Mouse (Mus musculus) limb, embryonic 12.5 days (tissue): Measurements from ENCODE around the gene Lat2. TPM values are rescaled to one million over a fixed set of nuclear protein-coding genes. Genes with fewer than 3 reads are reported as not detected.
A peak's percentile ranks its signal among the peaks of the same experiment; 100 is the strongest.
"Not testable (repeated sequence)": the region's sequence is repeated elsewhere in the genome, so short reads cannot be mapped to it uniquely, and the experiment has no call there.

ENCODE experiments used
- ATAC-seq: fragments of 200-750 bp; cut with Nextera tagmentation; 2 replicates; pipeline ENCODE4 v1.8.0; 2017; ENCODE audit warnings: low read depth, moderate TSS enrichment; ENCODE audit not compliant: insufficient number of reproducible peaks, insufficient read depth, low FRiP score, low TSS enrichment
- H3K27ac ChIP-seq: fragments of 300-500 bp; sonication (generic); 2 replicates; pipeline ENCODE4 v1.5.1; 2016; ENCODE audit warnings: mild to moderate bottlenecking, moderate library complexity
- H3K27me3 ChIP-seq: fragments of 300-500 bp; sonication (generic); 2 replicates; pipeline ENCODE4 v1.6.1; 2016; ENCODE audit warnings: mild to moderate bottlenecking, moderate library complexity
- H3K36me3 ChIP-seq: fragments of 300-500 bp; sonication (generic); 2 replicates; pipeline ENCODE4 v1.6.1; 2016; ENCODE audit warnings: mild to moderate bottlenecking, moderate library complexity
- H3K4me1 ChIP-seq: fragments of 300-500 bp; sonication (generic); replicated peaks from 2 replicates; pipeline ENCODE4 v1.6.1; 2016
- H3K4me2 ChIP-seq: fragments of 300-500 bp; sonication (generic); 2 replicates; pipeline ENCODE4 v1.6.1; 2016; ENCODE audit warnings: mild to moderate bottlenecking, moderate library complexity
- H3K4me3 ChIP-seq: fragments of 300-500 bp; sonication (generic); replicated peaks from 2 replicates; pipeline ENCODE4 v1.5.1; 2016; ENCODE audit warnings: mild to moderate bottlenecking
- H3K9ac ChIP-seq: fragments of 300-500 bp; sonication (generic); replicated peaks from 2 replicates; pipeline ENCODE4 v1.6.1; 2016; ENCODE audit warnings: mild to moderate bottlenecking, moderate library complexity
- H3K9me3 ChIP-seq: fragments of 300-500 bp; sonication (generic); 2 replicates; pipeline ENCODE4 v1.6.1; 2016; ENCODE audit warnings: mild to moderate bottlenecking, moderate library complexity
- WGBS: fragments of 180-500 bp; shearing (Covaris S2); methylation state at CpG from one replicate; pipeline ENCODE4 v1.1.7; 2016; 5-methylcytosine and 5-hydroxymethylcytosine counted together
- polyA plus RNA-seq: library from polyadenylated mRNA; unstranded; fragments of >200 nt; fragmentation: Nextera tagmentation; extraction: Ambion mirVana; gene quantifications from 2 replicates; pipeline ENCODE4 v1.2.1, GENCODE M21; 2016

Gene Lat2
- polyA plus RNA-seq = 2.8 and 3.9 TPM in 2 replicates

GRCm38 (mm10) chr5:134614802-134615201, at the start of gene Lat2:
Gene Lat2 (minus strand): TSS chr5:134615025.
- Histone ChIP-seq H3K27me3 (no peaks in the 10 kb centered on the region), H3K4me3 (no peak within 1 kb of the TSS), H3K27ac (0 out of 2 replicates have a peak within 1 kb of the TSS, but pooled peaks have one; percentile 29), H3K4me1 (no peaks in the 10 kb centered on the region), H3K36me3 (peaks cover 46% of the 10 kb centered on the region), H3K9me3 (no peaks in the 10 kb centered on the region), H3K9ac (no peak within 1 kb of the TSS), H3K4me2 (no peak within 1 kb of the TSS)
- ATAC-seq = no peak
- WGBS = 80% methylated on average over 7 of the region's 7 CpGs

DNA sequence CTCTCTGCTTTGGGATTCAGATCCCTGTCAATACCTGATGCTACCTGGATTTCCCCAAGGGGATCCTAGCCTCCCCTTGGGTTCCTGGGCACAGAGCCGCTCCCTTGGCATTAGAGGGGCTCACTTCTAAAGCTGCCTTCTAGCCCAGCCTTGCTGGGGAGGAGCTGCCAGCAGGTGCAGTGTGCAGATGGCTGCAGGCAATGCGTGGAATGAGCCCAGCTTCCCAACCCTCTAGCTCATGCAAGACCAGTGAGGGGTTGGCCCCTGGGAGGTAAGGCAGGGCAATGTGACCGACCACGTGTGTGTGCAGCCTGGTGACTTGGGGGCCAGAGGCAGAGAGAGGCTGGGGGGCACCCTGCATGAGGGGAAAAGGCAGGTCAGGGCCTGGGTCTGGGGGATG, 41.9 kb upstream of the Lat2 start:
- no peak overlapping the region for H3K4me3 ChIP-seq
- WGBS = 71% methylated on average over 4 of the region's 4 CpGs
- peaks cover 46% of the 10 kb centered on the region for H3K36me3 ChIP-seq
- no peak for ATAC-seq
- no peaks in the 10 kb centered on the region for H3K9me3 ChIP-seq
- 0 out of 2 replicates have a peak, but pooled peaks cover 3% of the 10 kb centered on the region for H3K4me1 ChIP-seq
- no peak overlapping the region for H3K27ac ChIP-seq
- no peak overlapping the region for H3K4me2 ChIP-seq
- H3K9ac ChIP-seq = no peak overlapping the region
- no peaks in the 10 kb centered on the region for H3K27me3 ChIP-seq

- Histone ChIP-seq H3K9me3 (no peaks in the 10 kb centered on the region), H3K27ac (peak overlapping the region; percentile 13; the same call in 1 of the 2 replicates), H3K4me2 (no peak overlapping the region), H3K9ac (no peak overlapping the region; the same call in 1 of the 2 replicates), H3K4me3 (no peak overlapping the region), H3K27me3 (no peaks in the 10 kb centered on the region), H3K4me1 (0 out of 2 replicates have a peak, but pooled peaks cover 3% of the 10 kb centered on the region), H3K36me3 (peaks cover 5% of the 10 kb centered on the region; the same call in 1 of the 2 replicates)
- WGBS = 29% methylated on average over 7 of the region's 7 CpGs
- no peak for ATAC-seq
These were observed 37.2 kb upstream of the Lat2 start for GRCm38 (mm10) chr5:134652015-134652414.

- Histone ChIP-seq H3K9me3 (no peaks in the 10 kb centered on the region), H3K9ac (no peak overlapping the region), H3K36me3 (no peaks in the 10 kb centered on the region), H3K27ac (no peak overlapping the region), H3K4me1 (0 out of 2 replicates have a peak, but pooled peaks cover 3% of the 10 kb centered on the region), H3K27me3 (no peaks in the 10 kb centered on the region), H3K4me2 (no peak overlapping the region), H3K4me3 (no peak overlapping the region)
- 57% methylated on average over 5 of the region's 5 CpGs for WGBS
- no peak for ATAC-seq
These were observed 36.1 kb upstream of the Lat2 start for GRCm38 (mm10) chr5:134650926-134651325.

DNA sequence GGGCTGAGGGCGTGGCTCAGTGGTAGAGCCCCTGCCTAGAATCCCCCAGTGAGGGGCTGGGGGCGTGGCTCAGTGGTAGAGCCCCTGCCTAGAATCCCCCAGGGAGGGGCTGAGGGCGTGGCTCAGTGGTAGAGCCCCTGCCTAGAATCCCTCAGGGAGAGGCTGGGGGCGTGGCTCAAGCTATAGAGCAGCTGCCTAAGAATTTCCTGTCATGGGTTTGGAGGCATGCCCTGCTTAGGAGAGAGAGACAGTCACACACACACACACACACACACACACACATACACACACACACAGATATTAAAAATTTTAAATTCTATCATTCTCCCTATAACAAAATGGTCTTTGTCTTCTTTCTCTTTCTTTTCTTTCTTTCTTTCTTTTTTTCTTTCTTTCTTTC, 34.2 kb upstream of the Lat2 start:
- H3K9ac ChIP-seq, H3K36me3 ChIP-seq, H3K4me2 ChIP-seq, ATAC-seq, H3K9me3 ChIP-seq, H3K4me3 ChIP-seq, H3K27me3 ChIP-seq, H3K4me1 ChIP-seq, H3K27ac ChIP-seq: not testable (repeated sequence)
- 90% methylated on average over 4 of the region's 4 CpGs for WGBS

GRCm38 (mm10) chr5:134647394-134647793, 32.6 kb upstream of the Lat2 start:
- no peak overlapping the region for H3K9ac ChIP-seq
- H3K27ac ChIP-seq = no peak overlapping the region
- H3K27me3 ChIP-seq = no peaks in the 10 kb centered on the region
- H3K4me3 ChIP-seq = no peak overlapping the region
- no peak for ATAC-seq
- WGBS = 81% methylated on average over 2 of the region's 2 CpGs
- no peaks in the 10 kb centered on the region for H3K9me3 ChIP-seq
- H3K4me2 ChIP-seq = no peak overlapping the region
- no peaks in the 10 kb centered on the region for H3K36me3 ChIP-seq
- 0 out of 2 replicates have a peak, but pooled peaks cover 3% of the 10 kb centered on the region for H3K4me1 ChIP-seq

- WGBS = 69% methylated on average over 4 of the region's 4 CpGs
- no peak for ATAC-seq
- no peaks in the 10 kb centered on the region for H3K9me3 ChIP-seq
These were observed 31.6 kb upstream of the Lat2 start for GRCm38 (mm10) chr5:134646461-134646860.

GRCm38 (mm10) chr5:134644643-134645118, 29.9 kb upstream of the Lat2 start:
- Histone ChIP-seq H3K36me3 (no peaks in the 10 kb centered on the region), H3K4me3 (no peak overlapping the region), H3K9ac (no peak overlapping the region), H3K4me1 (peaks cover 2% of the 10 kb centered on the region; the same call in 1 of the 2 replicates), H3K4me2 (no peak overlapping the region), H3K27me3 (no peaks in the 10 kb centered on the region), H3K27ac (no peak overlapping the region), H3K9me3 (no peaks in the 10 kb centered on the region)
- no peak for ATAC-seq
- WGBS = 73% methylated on average over 8 of the region's 8 CpGs

More at GRCm38 (mm10) chr5:134646461-134646860, 31.6 kb upstream of the Lat2 start:
- Histone ChIP-seq H3K27ac (no peak overlapping the region), H3K36me3 (no peaks in the 10 kb centered on the region), H3K9ac (no peak overlapping the region), H3K4me2 (no peak overlapping the region), H3K4me1 (no peaks in the 10 kb centered on the region), H3K27me3 (no peaks in the 10 kb centered on the region), H3K4me3 (no peak overlapping the region)

DNA sequence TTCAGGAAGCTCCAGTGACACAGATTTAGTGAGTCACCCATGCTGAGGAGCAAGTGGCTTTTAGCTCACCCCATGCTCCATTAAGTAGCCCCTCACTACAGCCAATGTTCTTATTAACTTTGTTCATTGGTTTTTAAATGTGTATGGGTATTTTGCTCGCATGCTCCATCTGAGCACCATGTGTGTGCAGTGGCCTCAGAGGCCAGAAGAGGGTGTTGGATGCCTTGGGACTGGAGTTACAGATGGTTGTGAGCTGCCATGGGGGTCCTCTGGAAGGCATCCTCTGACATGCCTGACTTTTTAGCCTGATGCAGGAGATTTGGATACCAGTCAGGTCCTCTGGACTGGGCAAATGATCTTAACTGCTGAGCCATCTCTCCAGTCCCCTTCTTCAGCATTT, 29.3 kb upstream of the Lat2 start:
- Histone ChIP-seq H3K4me3 (no peak overlapping the region), H3K36me3 (no peaks in the 10 kb centered on the region), H3K9ac (no peak overlapping the region), H3K9me3 (no peaks in the 10 kb centered on the region), H3K27ac (no peak overlapping the region), H3K4me2 (no peak overlapping the region), H3K4me1 (peaks cover 4% of the 10 kb centered on the region; the same call in 1 of the 2 replicates), H3K27me3 (no peaks in the 10 kb centered on the region)
- WGBS = 82% methylated on average over 1 of the region's 1 CpGs
- ATAC-seq = no peak

DNA sequence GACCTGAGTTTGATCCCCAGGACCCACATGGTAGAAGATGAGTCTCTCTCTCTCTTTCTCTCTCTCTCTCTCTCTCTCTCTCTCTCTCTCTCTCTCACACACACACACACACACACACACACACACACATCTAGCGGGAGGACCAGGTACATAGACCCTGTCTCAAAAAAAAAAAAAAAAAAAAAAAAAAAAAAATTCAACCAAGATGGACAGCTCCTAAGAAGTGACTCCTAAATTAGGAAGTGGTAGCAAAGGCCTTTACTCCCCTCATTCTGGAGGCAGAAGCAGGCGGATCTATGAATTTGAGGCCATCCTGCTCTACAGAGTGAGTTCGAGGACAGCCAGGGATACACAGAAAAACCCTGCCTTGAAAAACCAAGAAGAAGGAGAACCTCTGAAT, 25.5 kb upstream of the Lat2 start:
- no peak for ATAC-seq
- Histone ChIP-seq H3K27me3 (no peaks in the 10 kb centered on the region), H3K36me3 (peaks cover 14% of the 10 kb centered on the region), H3K4me3 (no peak overlapping the region), H3K9ac (no peak overlapping the region), H3K4me1 (peaks cover 12% of the 10 kb centered on the region), H3K27ac (no peak overlapping the region), H3K4me2 (no peak overlapping the region), H3K9me3 (no peaks in the 10 kb centered on the region)
- 90% methylated on average over 3 of the region's 3 CpGs for WGBS

- Histone ChIP-seq H3K27ac (peak within 1 kb of the TSS; percentile 96), H3K4me2 (peak within 1 kb of the TSS; percentile 66), H3K36me3 (peaks cover 23% of the 10 kb centered on the region), H3K27me3 (no peaks in the 10 kb centered on the region), H3K4me1 (peaks cover 12% of the 10 kb centered on the region), H3K9me3 (no peaks in the 10 kb centered on the region), H3K4me3 (peak within 1 kb of the TSS; percentile 99), H3K9ac (peak within 1 kb of the TSS; percentile 98)
- ATAC-seq = peak; percentile 92
- WGBS = under 1% methylated on average over 49 of the region's 52 CpGs
These were observed 24.5 kb upstream of the Lat2 start, which contains the start of gene Eif4h for GRCm38 (mm10) chr5:134639269-134639682. Gene Eif4h (minus strand): TSS chr5:134639490.
